Mouse (Mus musculus) adrenal gland, postnatal 36 days (tissue): Measurements from ENCODE around the gene Edaradd. TPM values are rescaled to one million over a fixed set of nuclear protein-coding genes. Genes with fewer than 3 reads are reported as not detected.
A peak's percentile ranks its signal among the peaks of the same experiment; 100 is the strongest.

ENCODE experiments used
- DNase-seq, 2 experiments: peaks; one replicate each; pipeline ENCODE4 v3.0.0; 2021; ENCODE audit warnings: mixed read lengths in 1 of 2
- long read RNA-seq, 2 experiments: library from polyadenylated mRNA; stranded (forward); transcript quantifications; one replicate each; pipeline ENCODE4 v2.0.0; 2021; ENCODE audit warnings: borderline sequencing depth in 2 of 2
- total RNA-seq, 2 experiments: library from RNA; stranded (reverse); gene quantifications; 2 replicates each; pipeline ENCODE4 v1.2.3; 2021

Edaradd gene
- under 1 TPM; 0.03 to 0.07 TPM for total RNA-seq
- long read RNA-seq, experiment 1, full-length matches to known transcripts, result 1 of 1 reads
- long read RNA-seq, experiment 1, partial matches to known transcripts, result 0 of 1 reads
- long read RNA-seq, experiment 1, other reads (novel, unspliced or antisense), result 0 of 1 reads
- long read RNA-seq, experiment 2, result 0 reads

DNA sequence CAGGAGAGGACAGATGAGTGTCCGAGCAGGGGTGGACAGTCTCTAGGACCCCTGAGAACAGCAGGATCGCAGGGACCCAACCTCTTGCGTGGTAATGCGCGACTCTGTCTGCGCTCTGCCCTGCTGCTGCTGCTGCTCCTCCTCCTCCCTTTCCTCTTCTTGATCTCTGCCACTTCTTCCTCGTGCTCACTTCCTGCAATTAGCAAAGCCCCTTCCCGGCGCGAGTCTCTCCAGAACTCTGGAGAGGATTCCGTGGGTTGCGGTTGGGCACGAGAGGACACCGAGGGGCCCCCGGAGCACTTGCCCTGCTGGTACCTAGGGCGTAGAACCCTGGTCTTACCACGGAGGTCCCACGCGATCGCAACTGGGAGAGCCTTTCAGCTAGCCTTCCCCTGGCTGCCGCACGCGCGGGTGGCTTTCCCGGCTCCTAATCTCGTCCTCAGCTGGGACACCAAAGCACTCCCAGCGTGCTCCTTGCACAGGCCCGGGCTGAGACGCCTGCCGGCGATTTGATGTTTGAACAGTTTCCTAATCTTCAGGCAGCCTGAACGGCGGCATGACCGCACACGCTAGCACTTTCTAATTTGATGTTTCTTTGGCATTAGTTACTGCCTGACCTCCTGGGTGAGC, at the start of gene Edaradd:
Gene Edaradd (minus strand): TSS at position 484 of the 630 bp plus-strand sequence.
- peak; percentile 74 to 78 for DNase-seq

GRCm38 (mm10) chr13:12569741-12570140, 49.5 kb upstream of the Edaradd start:
- no peak for DNase-seq

DNA sequence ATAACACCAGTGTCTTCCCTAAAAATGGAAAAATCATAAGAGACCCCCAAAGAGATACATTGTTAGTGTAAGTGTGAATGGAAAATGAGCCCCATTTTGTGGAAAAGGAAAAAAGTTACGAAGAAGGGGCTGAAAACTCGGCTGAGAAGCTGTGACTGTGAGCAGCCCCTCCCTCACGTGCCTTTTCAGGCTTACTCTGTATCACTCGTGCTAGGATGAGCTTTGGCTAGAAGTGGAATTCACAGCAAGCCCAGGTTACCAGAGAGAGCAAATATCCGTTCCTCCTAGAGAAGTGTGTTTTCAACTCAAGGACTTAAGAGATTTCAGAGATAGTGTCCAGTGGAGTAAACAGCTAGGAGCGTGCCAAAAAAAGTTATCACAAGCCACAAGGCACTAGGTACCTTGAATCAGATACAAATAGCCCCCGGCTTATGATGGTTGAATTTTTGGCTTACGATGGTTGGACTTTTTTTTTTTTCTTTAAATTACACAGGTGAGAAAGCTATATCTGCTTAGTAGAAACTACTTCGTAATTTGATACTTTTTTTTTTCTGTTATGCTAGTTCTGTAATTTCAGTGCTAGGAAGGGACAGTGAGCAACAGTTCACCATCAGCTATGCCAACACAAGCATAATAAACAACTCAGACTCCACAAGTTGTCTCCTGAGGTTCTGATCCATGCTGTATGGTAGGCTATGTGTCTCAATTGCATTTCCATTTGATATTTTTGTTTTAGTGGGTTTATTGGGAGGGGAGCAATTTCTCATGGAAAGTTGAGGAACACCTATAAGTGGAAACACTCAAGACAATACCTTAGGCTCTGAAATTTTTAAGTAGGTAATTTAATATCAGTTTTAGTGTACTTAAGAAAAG, 48.6 kb upstream of the Edaradd start:
- DNase-seq, result peak in 1 of 2 experiments; percentile 4

- DNase-seq, result no peak
Observed at GRCm38 (mm10) chr13:12567936-12568335, 47.7 kb upstream of the Edaradd start.

DNA sequence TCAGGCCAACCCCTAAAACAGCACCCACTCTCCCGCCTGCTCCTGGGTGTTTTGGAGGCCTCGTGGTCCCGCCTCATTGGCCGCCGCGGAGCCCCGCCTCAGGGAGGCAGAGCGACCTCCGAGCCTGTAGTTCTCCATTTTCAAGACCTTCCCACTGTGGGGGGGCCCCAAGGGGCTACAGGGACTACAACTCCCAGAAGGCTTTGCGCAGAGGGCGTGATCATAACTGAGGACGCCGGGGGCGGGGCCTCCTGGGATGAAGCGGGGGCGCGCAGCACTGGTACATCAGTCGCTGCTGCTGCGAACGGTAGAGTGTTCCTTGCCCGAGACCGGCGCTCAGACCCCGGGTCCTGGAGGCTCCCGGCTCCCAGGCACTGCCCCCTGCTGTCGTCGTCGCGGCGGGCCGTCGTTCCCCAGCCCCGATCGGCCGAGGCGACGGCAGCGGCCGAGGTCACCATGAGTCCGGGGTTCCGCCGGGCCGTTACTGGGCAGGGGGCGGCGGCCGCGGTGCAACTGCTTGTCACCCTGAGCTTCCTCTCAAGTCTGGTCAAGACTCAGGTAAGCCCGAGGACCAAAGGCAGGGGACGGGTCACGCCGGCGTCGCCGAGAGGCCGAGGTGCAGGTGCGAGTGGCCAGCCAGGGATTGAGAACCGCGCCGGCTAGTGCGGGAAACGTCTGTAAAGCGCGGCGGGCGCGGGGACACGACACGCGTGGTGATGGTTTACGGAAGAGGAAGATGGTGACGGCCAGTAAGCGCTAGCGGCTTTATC, 45.6 kb upstream of the Edaradd start, which contains the start of gene Ero1lb:
Gene Ero1lb (plus strand): TSS at position 254 of the 770 bp plus-strand sequence.
- peak; percentile 99 for DNase-seq

GRCm38 (mm10) chr13:12562256-12562655, 42.0 kb upstream of the Edaradd start:
- DNase-seq, result no peak

- DNase-seq, result no peak
Observed at GRCm38 (mm10) chr13:12561729-12562128, 41.5 kb upstream of the Edaradd start.

- DNase-seq, result no peak
Observed at GRCm38 (mm10) chr13:12559462-12560120, 39.4 kb upstream of the Edaradd start.

DNA sequence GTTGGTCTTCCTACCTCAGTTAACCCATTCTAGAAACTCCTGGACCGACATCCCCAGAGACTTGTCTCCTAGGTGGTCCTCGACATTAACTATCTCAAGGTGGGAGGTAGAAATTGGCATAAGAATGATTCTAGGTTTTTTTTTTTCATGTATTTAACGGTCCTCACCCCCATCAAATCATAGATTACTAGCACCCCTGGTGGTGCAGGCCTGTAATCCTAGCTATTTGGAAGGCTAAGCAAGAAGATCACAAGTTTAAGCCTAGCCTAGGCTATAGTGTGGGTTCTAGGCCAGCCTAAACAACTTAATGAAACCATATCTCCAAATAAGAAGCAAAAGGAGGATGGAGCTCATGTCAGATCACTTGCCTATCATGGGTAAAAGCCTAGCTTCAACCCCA, 38.8 kb upstream of the Edaradd start:
- DNase-seq, result no peak

GRCm38 (mm10) chr13:12554211-12554610, 34.0 kb upstream of the Edaradd start:
- DNase-seq, result no peak

DNA sequence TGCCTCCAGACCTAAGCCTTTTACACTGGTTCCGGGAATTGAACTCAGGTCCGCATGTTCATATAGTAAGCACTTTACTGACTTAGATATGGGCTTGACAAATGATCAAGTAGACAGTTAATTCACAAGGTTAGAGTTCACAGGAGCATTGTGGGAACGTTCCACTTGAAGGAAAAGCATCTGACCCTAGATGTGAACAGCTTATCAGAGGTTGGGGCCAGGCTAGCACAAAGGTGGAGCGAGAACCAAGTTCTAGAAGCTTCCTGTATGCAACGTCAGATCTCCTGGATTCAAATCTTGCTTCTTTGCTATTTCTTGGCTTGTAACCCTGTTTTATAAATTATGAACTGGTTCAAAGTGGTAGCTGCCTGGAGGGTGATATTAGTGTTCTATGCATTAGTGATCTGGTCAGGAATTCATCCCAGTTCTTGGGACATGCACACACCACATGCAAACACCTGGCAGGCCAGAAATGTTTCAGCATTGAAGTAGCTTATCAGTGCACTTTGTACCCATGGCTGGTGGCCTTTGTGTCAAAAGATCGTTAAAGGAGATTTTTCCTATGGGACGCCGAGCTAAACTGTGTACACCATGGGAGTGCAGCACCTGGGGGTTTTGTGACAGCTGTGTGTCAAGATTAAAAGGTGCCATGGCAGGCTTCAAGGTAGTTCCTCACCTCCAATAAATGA, 23.8 kb upstream of the Edaradd start:
- DNase-seq, result no peak

DNA sequence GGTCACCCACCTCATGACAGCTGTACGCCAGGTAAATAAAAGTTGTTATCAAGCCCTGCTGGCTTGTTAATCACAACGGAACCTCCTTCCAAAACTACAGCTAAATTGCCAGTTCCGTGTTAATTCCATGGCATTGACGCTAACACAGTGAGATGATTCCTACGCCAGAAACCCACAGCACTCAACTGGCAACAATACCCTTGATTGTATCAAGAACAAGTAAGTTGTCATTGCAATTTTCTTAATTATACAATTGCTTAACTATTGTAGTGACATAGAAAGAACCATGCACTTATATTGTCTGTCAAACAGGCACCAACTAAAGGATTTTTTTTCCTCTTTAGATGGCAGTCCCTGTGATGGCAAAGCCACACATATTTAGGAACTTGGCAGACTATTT, 23.0 kb upstream of the Edaradd start:
- DNase-seq, result no peak

GRCm38 (mm10) chr13:12542006-12542981, 22.1 kb upstream of the Edaradd start:
- DNase-seq, result peak; percentile 78 to 80

GRCm38 (mm10) chr13:12540119-12540518, 19.9 kb upstream of the Edaradd start:
- DNase-seq, result no peak

- no peak for DNase-seq
Observed at GRCm38 (mm10) chr13:12539716-12540115, 19.5 kb upstream of the Edaradd start.

GRCm38 (mm10) chr13:12537971-12538370, 17.7 kb upstream of the Edaradd start:
- peak; percentile 66 to 75 for DNase-seq

DNA sequence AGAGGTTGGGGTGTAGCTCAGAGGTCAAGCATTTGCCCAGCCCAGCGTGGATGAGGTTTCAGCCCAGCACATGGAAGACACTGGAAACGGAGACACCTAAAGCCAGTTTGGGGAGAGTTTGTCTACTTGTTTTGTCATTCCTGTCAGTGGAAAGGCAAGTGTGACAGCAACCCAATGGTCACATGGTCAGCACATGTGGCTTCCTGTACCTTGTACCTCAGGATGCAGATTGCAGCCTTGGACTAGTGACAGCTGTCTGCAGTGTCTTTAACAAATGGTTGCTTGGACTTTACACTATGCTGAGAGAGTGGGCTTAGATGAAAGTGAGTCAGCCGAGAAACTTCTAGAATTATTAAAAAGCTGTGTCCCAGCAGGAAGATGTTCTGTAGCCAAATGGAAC, 14.4 kb upstream of the Edaradd start:
- no peak for DNase-seq

DNA sequence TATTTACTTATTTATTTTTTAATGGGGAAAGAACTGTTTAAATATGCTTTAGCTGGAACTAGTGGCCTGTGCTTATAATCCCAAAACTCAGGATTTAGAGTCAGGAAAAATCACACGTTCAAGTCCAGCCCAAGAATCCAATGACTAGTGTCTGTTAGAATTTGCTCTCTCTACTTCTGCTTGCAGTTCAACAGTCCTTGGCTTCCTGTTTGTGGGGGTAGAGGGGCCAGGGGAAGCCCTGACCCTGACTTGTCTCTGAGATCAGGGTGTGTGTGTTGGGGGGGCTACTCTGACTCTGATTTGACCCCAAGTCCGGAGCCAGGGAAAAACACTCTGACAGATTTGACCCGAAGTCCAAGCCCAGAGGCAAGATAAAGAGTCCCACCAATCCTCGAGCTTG, 5.4 kb upstream of the Edaradd start:
- DNase-seq, result no peak

GRCm38 (mm10) chr13:12522346-12522745, 2.1 kb upstream of the Edaradd start:
- DNase-seq, result no peak

- no peak for DNase-seq
Observed at GRCm38 (mm10) chr13:12519371-12519770, 867 bp downstream of the Edaradd start.
